Mouse (Mus musculus) ES-E14 (cell line): ENCODE results near the gene Ptgds. TPM values are rescaled to one million over a fixed set of nuclear protein-coding genes. Genes with fewer than 3 reads are reported as not detected.

ENCODE experiments used
- DNase-seq: peaks from one replicate; pipeline ENCODE4 v3.0.0-alpha.2; 2013; ENCODE audit warnings: low read depth, low spot score
- H3K27ac ChIP-seq: 2 replicates; pipeline ENCODE4 v1.5.1; 2012; ENCODE audit warnings: low read depth, mild to moderate bottlenecking, low read length, moderate library complexity, mixed read lengths; ENCODE audit not compliant: poor library complexity, insufficient read depth, severe bottlenecking
- H3K36me3 ChIP-seq: 2 replicates; pipeline ENCODE4 v1.6.1; 2012; ENCODE audit warnings: mild to moderate bottlenecking, low read length, moderate library complexity, mixed read lengths; ENCODE audit not compliant: control insufficient read depth, poor library complexity, insufficient read depth, severe bottlenecking
- H3K4me1 ChIP-seq, 2 experiments: fragments of 150-350 bp in 1 of 2; sonication (generic) in 1 of 2; 2 replicates each; pipeline ENCODE4 v1.6.1; 2012; ENCODE audit warnings: low read length in 2 of 2, mild to moderate bottlenecking in 1 of 2, mixed read lengths in 1 of 2; ENCODE audit not compliant: control insufficient read depth in 2 of 2, insufficient read depth in 2 of 2, poor library complexity in 1 of 2
- H3K4me3 ChIP-seq, 2 experiments: fragments of 150-350 bp in 1 of 2; sonication (generic) in 1 of 2; 2 replicates each; pipeline ENCODE4 v1.5.1; 2012; ENCODE audit warnings: low read length in 2 of 2, low read depth in 1 of 2, mild to moderate bottlenecking in 1 of 2, mixed read lengths in 1 of 2; ENCODE audit not compliant: insufficient read depth in 1 of 2, poor library complexity in 1 of 2, severe bottlenecking in 1 of 2
- H3K9ac ChIP-seq: 2 replicates; pipeline ENCODE4 v1.6.1; 2012; ENCODE audit warnings: low read depth, mild to moderate bottlenecking, low read length, mixed read lengths; ENCODE audit not compliant: poor library complexity, insufficient read depth, severe bottlenecking
- H3K9me3 ChIP-seq: fragments of 150-350 bp; sonication (generic); 2 replicates; pipeline ENCODE4 v1.6.1; 2012; ENCODE audit warnings: low read depth, mild to moderate bottlenecking, low read length; ENCODE audit not compliant: control insufficient read depth, insufficient read depth
- CHD2 ChIP-seq: IDR thresholded peaks from 2 replicates; pipeline ENCODE4 v1.6.1; 2014; ENCODE audit warnings: mild to moderate bottlenecking, low read depth, low read length, inconsistent platforms
- HCFC1 ChIP-seq: IDR thresholded peaks from 2 replicates; pipeline ENCODE4 v1.6.1; 2012; ENCODE audit warnings: low read length, inconsistent platforms, borderline replicate concordance; ENCODE audit not compliant: insufficient read depth
- MAFK ChIP-seq: IDR thresholded peaks from 2 replicates; pipeline ENCODE4 v1.6.1; 2014; ENCODE audit warnings: mild to moderate bottlenecking, low read depth, low read length, inconsistent platforms; ENCODE audit not compliant: insufficient read depth
- ZC3H11A ChIP-seq: IDR thresholded peaks from 2 replicates; pipeline ENCODE4 v1.6.1; 2012; ENCODE audit warnings: low read depth, mild to moderate bottlenecking, inconsistent platforms, low read length, borderline replicate concordance
- ZNF384 ChIP-seq: IDR thresholded peaks from 2 replicates; pipeline ENCODE4 v1.6.1; 2012; ENCODE audit warnings: low read depth, low read length, inconsistent platforms
- in situ Hi-C, 2 experiments: fragments of 600-800 bp; cut with MboI; formaldehyde crosslinking; loops; one replicate each; pipeline ENCODE4 v1.15.1; 2025; ENCODE audit warnings: low sequenced_read_pairs in 2 of 2, inconsistent platforms in 1 of 2; ENCODE audit not compliant: unreplicated experiment in 2 of 2
- total RNA-seq: library from RNA; depleted of rRNA; stranded (reverse); fragments of 300-350 nt; gene quantifications from 2 replicates; pipeline ENCODE4 v1.2.3, GENCODE M21; 2012

The Ptgds gene
- total RNA-seq, 1 experiment, result 0.98 TPM

GRCm38 (mm10) chr2:25484901-25485647, 15.2 kb upstream of the Ptgds start:
- Histone ChIP-seq H3K27ac (no peak overlapping the region), H3K9ac (no peak overlapping the region), H3K36me3 (no peaks in the 10 kb centered on the region), H3K9me3 (no peaks in the 10 kb centered on the region), H3K4me3 (no peak overlapping the region), H3K4me1 (no peaks in the 10 kb centered on the region)
- DNase-seq, result no peak
- in situ Hi-C loops, result no loop called here
- TF ChIP-seq MAFK (no peak), ZC3H11A (no peak), ZNF384 (no peak), CHD2 (no peak), HCFC1 (no peak)

DNA sequence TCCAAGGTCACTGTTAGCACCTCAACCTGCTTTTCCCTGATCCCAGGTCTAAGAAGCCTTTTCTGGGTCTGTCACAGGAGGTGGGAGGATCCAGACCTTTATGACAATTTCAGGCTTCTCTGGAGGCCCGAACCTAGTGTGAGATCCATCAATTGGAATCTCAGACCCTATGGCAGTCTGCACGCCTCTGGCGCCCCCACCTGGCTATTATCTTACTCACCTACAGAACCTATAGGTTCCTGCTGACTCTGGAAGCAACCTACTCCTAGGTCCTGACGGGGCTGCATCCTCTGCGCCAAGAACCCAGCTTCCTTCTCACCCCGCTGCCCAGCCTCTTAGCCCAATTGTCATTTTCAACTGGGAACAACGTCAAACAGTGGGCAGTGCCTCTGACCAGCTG, 13.1 kb upstream of the Ptgds start:
- no peak overlapping the region for H3K27ac ChIP-seq
- H3K36me3 ChIP-seq, result no peaks in the 10 kb centered on the region
- no peaks in the 10 kb centered on the region for H3K4me1 ChIP-seq
- in situ Hi-C loops, result no loop called here
- no peak overlapping the region for H3K4me3 ChIP-seq
- no peak for DNase-seq
- TF ChIP-seq ZC3H11A (peak; percentile 54; the same call in 1 of the 2 replicates), HCFC1 (no peak)
- H3K9ac ChIP-seq, result no peak overlapping the region
- H3K9me3 ChIP-seq, result no peaks in the 10 kb centered on the region

DNA sequence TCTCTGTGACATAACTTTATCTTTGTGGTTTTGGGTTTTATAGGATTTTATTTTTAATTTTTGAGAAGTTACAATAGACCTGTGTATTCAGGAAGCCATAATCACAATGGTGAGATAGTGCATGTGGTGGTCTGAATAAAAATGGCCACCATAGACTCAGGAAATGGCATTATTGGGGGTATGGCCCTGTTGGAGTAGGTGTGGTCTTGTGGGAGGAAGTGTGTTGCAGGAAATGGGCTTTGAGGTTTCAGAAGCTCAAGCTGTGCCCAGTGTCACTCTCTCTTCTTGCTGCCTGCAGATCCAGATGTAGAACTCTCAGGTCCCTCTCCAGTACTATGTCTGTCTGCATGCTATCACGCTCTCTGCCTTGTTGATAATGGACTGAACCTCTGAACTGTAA, 10.7 kb upstream of the Ptgds start:
- TF ChIP-seq MAFK, result no peak
- no peak for TF ChIP-seq HCFC1
- in situ Hi-C loops, result no loop called here

DNA sequence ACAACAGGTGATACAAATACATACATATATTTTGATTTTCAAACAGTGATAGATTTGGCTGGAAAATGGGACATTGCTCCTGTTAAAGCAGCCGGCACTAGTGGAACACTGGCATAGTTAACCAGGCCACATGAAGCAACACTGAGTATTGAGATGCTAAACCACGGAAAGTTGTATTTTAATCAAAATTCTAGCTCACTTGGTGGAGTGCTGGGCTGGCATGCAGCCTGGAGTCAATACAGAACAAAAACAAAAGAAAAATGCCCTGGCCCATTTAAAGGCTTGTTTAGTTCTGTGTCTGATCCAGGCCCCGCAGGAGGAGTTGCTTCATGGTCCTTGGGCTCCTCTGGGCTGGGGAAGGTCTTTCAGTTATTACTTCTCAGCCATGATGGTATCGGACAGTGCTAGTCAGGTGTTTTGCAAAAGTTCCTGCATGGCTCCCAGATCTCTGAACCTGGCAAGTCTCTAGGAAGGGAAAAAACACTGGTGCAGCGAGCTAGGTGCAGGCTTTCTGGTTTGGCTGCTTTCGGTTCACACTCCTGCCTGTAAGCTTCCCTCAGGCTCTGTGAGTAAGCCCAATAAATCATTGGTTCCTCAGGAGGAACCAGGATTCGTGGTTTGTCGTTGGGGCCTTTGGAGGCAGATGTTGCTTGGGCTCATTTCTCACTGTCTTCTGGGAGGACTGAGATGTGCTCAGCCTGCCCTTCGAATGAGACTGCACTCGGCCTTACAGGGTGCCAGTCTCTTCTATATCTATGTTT, 9.9 kb upstream of the Ptgds start:
- no peak overlapping the region for H3K4me3 ChIP-seq
- H3K36me3 ChIP-seq, result no peaks in the 10 kb centered on the region
- no peak overlapping the region for H3K27ac ChIP-seq
- in situ Hi-C loops, result no loop called here
- no peak overlapping the region for H3K9ac ChIP-seq
- H3K9me3 ChIP-seq, result no peaks in the 10 kb centered on the region
- TF ChIP-seq ZNF384 (no peak), ZC3H11A (no peak), CHD2 (no peak), HCFC1 (no peak), MAFK (no peak)
- no peaks in the 10 kb centered on the region for H3K4me1 ChIP-seq
- DNase-seq, result no peak

More for the DNA sequence above, 10.7 kb upstream of the Ptgds start:
- Histone ChIP-seq H3K4me3 (no peak overlapping the region), H3K9ac (no peak overlapping the region), H3K27ac (no peak overlapping the region), H3K9me3 (no peaks in the 10 kb centered on the region), H3K36me3 (no peaks in the 10 kb centered on the region), H3K4me1 (no peaks in the 10 kb centered on the region)
- DNase-seq, result no peak
